Mouse (Mus musculus): ENCODE measurements around the gene Map3k1.

- TF ChIP-seq EP300 (optimal IDR thresholded peaks at IDR 0.05) (no peak), CTCF (IDR thresholded peaks at IDR 0.05; ENCODE audit: low read depth) (no peak)
These were observed 64.4 kb downstream of the Map3k1 start for GRCm38 (mm10) chr13:111744233-111745000.

Measured in stomach, postnatal 0 days (tissue).